Mouse (Mus musculus): Measurements from ENCODE around the gene Fat3.

Gene Fat3

DNA sequence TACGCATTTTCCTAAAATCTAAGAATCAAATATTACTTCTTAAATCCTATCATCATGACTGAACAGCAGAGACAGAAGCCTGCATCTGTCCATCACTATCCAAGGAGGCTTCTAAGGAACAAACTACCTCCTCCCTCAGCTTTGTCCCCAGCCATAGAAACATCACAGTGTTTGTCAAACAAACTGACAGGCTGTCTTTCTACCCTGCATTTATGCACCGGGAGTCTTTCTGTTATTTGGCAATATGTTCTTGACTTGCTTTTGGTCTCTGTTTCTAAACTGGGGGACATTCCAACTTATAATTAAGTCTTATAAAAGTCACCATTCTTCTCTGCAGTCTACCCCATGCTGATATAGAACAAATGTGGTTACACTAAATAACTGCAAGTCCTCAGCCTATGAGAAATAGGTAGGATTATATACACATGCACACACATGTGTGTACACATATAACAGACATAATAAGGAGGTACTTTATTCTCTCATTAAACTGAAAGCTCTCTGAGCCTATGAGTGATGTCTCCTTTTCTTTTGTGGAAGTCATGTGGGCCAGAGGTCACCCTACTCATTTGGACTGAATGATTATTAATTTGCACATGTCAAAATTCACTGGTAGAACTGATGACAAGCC, 244.4 kb downstream of the Fat3 start:
- in situ Hi-C loops (cut with MseI, MboI), result no loop called here

DNA sequence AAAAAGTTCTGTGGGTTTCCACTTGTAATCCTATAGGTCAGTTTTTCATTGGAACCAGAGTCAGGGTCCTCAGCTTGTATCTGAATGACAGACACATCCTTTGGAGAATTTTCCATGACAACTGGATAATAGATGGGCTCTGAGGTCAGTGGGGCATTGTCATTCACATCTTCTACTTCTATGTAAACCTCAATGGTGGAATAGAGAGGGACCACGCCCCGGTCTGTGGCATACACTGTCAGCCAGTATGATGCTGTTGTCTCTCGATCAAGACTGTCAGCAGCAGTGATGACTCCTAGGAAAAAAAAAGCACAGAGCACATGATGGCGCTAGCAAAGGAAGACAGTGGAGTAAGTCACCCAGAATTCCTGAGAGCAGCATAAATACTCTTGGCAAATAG, 254.3 kb downstream of the Fat3 start:
- in situ Hi-C loops (cut with MseI, MboI), result no loop called here

DNA sequence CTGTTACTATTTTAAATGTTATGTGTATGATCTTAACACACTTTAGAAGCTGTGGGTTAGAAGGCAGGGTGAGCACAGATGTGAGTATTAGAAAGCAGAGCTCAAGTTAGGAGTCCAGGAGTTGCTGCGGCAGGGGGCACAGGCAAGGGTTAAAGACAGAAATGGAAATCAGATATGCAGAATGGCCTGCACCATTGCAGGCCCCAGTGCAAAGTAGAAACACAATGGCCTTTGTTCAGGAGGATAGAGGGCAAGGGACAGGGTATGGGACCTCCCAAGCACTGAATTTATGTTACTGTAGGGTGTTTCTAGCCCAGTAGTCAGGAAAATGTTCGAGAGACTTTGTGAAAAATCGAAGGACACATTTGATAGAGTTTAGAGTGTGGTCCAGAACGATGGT, 269.5 kb downstream of the Fat3 start:
- in situ Hi-C loops (cut with MseI, MboI), result no loop called here

DNA sequence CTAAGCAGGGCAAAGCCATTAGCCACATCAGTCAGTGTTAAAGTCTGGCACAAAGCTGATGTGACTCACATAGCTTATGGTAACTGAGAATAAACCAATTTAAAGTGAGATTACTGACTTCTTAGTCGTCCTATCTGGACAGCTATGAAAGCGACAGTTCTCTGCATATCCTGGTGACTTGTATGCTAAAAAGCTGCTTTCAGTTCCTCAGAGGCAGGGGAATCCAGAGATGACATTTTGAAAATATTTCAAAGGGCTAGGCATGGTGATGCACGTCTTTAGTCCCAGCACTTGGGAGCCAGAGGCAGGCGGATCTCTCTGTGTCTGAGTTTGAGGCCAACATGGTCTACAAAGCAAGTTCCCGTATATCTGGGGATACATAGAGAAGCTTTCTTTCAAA, 272.2 kb downstream of the Fat3 start:
- in situ Hi-C loops (cut with MseI, MboI), result no loop called here

DNA sequence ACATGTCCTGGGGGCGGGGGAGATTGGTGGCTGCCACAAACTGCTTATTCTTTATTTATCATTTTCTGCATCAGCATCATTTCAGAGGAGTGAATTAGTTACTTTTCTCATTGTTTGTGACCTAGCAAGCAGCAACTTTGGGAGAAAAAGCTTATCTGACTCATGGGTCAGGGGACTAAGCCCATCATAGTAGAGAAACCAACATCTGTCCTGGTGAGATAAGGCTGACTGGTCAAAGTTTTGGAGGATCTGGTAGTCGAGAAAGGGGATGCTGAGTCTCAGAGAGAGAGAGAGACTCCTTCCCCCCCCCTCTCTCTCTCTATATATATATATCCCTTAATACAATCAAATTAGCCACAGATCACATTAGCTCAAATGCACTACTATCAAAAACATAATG, 273.7 kb downstream of the Fat3 start:
- in situ Hi-C loops (cut with MseI, MboI), result no loop called here

DNA sequence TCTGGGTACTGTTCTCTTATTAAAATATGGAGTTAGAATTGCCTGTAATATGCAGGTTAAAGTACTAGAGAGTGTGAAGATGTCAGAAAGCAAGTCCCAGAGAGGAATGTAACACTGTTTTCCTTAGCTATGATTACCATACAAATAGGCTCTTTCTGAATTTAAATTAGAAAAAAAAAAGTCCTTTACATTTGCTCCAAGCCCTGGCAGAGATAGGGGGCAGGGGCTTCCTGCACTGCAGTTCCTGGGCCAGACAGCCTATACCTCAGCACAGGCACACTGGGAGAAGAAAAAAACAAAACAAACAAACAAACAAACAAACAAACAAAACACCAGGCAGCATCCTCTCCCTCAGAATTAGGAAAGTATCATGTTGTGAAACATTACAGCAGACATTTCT, 274.5 kb downstream of the Fat3 start:
- in situ Hi-C loops (cut with MseI, MboI), result no loop called here

DNA sequence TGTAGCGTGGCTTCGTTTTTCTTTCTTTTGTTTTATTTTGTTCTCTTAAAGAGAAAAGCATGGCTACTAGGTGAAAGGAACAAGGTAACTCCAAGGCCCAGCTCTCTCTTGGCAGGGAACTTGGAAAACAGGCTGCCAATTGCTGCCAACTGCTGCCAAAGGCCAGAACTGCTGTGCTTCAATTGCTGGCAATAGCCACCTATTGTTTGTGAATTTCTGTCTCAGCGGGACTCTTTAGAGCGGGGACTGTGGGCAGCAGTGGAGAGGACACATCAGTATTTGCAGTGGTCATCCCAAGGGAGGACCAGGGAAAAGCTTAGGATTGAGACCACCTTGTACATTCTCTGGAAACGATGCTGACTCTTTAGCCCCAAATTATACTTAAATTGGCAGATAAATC, 279.2 kb downstream of the Fat3 start:
- in situ Hi-C loops (cut with MseI, MboI), result no loop called here

GRCm38 (mm10) chr9:16216235-16216634, 284.9 kb downstream of the Fat3 start:
- in situ Hi-C loops (cut with MseI, MboI), result no loop called here

- in situ Hi-C loops (cut with MseI, MboI), result no loop called here
Measured at GRCm38 (mm10) chr9:16214731-16215681, 286.1 kb downstream of the Fat3 start.

DNA sequence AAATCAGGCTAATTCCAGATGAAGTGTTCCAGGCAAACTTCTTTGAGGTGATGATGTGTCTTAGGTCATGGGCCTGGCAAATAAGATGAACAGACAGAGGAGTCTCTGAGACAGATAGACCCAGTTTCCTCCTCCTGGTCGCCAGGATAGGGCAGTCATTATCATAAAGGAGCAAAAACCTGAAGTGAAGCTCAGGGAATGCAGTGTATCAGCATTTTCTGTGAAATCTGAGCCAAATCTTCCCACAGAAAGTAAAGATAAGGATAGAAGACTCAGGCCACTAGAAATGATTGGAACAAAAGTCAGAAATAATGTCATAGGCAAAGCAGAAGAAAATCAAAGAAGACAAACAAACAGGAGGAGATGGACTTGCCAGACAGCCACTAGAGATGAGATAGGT, 287.8 kb downstream of the Fat3 start:
- in situ Hi-C loops (cut with MseI, MboI), result no loop called here

DNA sequence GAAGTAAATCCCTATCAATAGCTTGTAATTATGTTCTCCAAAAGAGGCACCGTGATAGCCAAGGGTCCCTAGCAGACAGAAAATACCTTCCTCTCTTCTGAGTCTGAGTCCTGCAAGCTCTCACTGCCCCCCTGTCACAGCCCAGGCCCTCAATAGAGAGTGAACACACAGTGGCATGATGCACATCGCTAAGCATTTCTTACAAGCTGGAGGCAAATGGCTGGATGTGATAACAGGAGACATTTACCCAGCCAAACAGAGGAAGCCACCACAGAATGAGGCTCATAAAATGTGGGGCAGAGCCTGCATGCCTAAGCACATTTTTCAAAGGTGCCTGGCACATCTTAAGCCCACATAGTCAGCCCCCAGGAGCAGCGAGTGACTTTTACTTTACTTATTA, 288.5 kb downstream of the Fat3 start:
- in situ Hi-C loops (cut with MseI, MboI), result no loop called here

- in situ Hi-C loops (cut with MseI, MboI), result no loop called here
Measured at GRCm38 (mm10) chr9:16212163-16212562, 288.9 kb downstream of the Fat3 start.

DNA sequence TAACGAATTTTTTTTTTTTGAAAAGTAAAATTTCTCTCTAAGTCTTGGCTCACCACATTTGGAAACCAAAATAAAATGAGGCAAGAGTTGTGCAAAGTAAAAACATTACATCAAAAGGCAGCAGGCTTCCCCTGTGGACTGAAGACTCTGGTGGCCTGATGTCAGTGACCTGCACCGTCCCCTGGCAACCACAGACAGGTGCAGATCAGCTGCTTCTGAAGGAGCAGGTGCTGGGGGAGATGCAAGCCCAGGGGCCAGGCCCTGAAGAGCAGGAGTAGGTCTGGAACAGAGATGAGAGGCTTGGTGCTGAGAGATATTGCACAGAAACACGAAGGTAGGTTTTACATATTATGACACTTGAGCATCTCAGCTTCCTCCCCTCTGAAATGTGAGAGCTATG, 289.6 kb downstream of the Fat3 start:
- in situ Hi-C loops (cut with MseI, MboI), result no loop called here

- in situ Hi-C loops (cut with MseI, MboI), result no loop called here
Measured at GRCm38 (mm10) chr9:16202296-16202695, 298.8 kb downstream of the Fat3 start.

DNA sequence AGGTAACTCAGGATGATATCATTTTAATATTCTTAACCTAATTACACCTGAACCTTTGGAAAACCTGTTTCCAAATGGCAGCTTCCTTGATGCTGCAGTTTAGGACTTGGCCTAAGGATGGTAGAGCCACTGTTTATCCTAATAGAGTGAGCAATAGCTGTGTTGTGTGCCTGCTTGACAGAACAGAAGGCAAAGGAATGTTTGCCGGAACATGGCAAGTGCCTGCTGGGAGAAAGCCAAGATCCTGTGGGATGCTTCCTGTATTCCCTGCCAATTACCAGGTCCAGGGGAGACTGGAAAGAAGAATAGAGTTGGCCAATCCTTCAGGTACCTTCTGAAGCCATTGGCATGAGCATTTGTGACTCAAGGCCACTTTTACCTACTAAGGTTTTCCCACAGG, 300.1 kb downstream of the Fat3 start:
- in situ Hi-C loops (cut with MseI, MboI), result no loop called here

GRCm38 (mm10) chr9:16186461-16186860, 314.6 kb downstream of the Fat3 start:
- in situ Hi-C loops (cut with MseI, MboI), result no loop called here

- in situ Hi-C loops (cut with MseI, MboI), result no loop called here
Measured at GRCm38 (mm10) chr9:16169238-16169637, 331.8 kb downstream of the Fat3 start.

DNA sequence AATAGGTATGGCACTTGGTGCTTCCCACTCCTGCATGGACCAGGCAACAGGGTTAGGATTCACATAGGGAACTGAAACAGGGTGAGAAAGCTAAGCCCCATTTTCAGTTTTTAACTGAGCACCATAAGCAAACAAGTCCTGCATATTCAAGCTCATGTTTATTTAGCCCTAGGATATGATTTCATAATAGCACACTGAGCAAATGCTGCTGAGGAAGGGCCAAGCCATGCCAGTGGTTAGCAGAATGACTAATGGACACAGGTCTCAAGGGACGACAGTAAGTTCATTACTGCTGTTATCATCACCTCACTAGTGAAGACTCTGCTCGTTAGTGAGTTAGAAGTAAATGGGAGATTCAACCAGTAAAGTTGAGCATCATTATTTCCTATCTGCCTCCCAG, 333.0 kb downstream of the Fat3 start:
- in situ Hi-C loops (cut with MseI, MboI), result no loop called here

DNA sequence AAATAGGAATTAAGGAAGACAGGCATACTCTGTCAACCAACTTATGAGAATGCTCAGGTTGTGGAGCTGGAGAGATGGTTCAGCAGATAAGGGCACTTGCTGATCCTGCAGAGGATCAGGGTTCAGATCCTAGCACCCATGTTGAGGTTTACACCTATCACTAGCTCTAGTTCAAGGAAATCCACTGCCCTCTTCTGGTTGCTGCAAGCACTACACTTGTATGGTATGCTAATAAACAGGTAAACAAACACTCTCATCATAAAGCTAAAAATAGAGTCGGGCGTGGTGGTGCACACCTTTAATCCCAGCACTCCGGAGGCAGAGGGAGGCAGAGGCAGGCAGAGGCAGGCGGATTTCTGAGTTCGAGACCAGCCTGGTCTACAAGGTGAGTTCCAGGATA, 341.7 kb downstream of the Fat3 start:
- in situ Hi-C loops (cut with MseI, MboI), result no loop called here

- in situ Hi-C loops (cut with MseI, MboI), result no loop called here
Measured at GRCm38 (mm10) chr9:16153580-16153930, 347.5 kb downstream of the Fat3 start.

DNA sequence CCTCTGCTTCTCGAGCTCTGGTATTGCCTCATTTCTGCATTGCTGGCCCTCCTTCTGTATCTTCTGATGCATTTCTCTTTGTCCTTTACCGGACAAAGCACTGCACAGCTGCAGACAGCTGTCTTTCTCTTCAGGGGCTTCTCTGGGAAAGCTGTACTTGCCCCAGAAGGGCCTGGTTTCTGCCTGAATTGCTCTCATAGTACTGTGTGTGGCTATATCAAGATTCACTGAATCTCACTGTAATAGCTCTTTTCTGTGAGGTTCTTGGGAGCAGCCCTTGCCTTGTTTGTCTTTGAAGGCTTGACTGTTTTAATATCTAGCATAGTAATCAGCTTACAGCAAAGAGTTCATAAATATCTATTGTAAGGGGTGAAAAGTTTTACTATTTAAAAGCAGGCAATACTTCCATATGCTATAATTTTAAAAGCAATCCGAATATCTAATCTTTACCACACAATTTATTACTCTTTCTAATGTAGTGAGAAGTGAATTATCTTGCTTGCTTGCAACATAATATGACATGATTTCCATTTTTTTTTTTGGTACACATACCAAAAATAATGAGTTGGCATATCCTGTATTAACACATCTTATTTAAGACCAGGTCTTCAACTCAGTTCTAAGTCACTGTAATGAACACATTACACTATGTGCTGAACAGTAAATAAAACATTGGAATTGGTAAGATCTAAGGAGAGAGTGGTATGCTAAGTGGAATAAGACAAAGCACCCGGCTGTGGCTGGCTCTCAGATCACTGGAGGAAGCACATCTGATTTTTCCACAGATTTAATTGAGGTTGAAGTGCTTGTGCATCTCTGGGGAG, 348.1 kb downstream of the Fat3 start:
- in situ Hi-C loops (cut with MseI, MboI), result no loop called here

- in situ Hi-C loops (cut with MseI, MboI), result no loop called here
Measured at GRCm38 (mm10) chr9:16150046-16150445, 351.0 kb downstream of the Fat3 start.
